Mouse (Mus musculus): ENCODE measurements at regions not wholly inside any gene's neighbourhood (a gene's known extent, or its start where the extent isn't known, plus 50 kb on each side); places are given as distances from the start of the nearest gene placed in this dataset.
A peak's percentile ranks its signal among the peaks of the same experiment; 100 is the strongest.

GRCm38 (mm10) chr4:62780409-62780808, 185.0 kb upstream of the Zfp618 start:
- TF ChIP-seq CTCF (IDR thresholded peaks at IDR 0.05; ENCODE audit: control insufficient read depth, insufficient read depth, insufficient replicate concordance, low read depth, low read length), result peak; percentile 84
- TF ChIP-seq POLR2A (IDR thresholded peaks at IDR 0.05; ENCODE audit: control insufficient read depth, low read depth, low read length), result no peak

Measured in testis, adult 2 months (tissue).